Mouse (Mus musculus) heart, embryonic 16.5 days (tissue): ENCODE data around the gene Plcb2. TPM values are rescaled to one million over a fixed set of nuclear protein-coding genes. Genes with fewer than 3 reads are reported as not detected.
A peak's percentile ranks its signal among the peaks of the same experiment; 100 is the strongest.

Experiments used
- ATAC-seq: fragments of 200-750 bp; cut with Nextera tagmentation; replicated peaks from 2 replicates; pipeline ENCODE4 v1.8.0; 2017; ENCODE audit warnings: moderate number of reproducible peaks; ENCODE audit not compliant: insufficient read depth, low FRiP score; ENCODE audit errors: extremely low read depth
- H3K27ac ChIP-seq: fragments of 300-500 bp; sonication (generic); 2 replicates; pipeline ENCODE4 v1.5.1; 2014; ENCODE audit warnings: mild to moderate bottlenecking, low read length, control low read depth, moderate library complexity
- H3K27me3 ChIP-seq: fragments of 300-500 bp; sonication (generic); 2 replicates; pipeline ENCODE4 v1.6.1; 2014; ENCODE audit warnings: low read length, mixed read lengths; ENCODE audit not compliant: control insufficient read depth, insufficient read depth
- H3K36me3 ChIP-seq: fragments of 300-500 bp; sonication (generic); 2 replicates; pipeline ENCODE4 v1.6.1; 2014; ENCODE audit not compliant: control insufficient read depth, insufficient read depth
- H3K4me1 ChIP-seq: fragments of 300-500 bp; sonication (generic); 2 replicates; pipeline ENCODE4 v1.6.1; 2014; ENCODE audit warnings: low read length, mixed read lengths; ENCODE audit not compliant: control insufficient read depth, insufficient read depth
- H3K4me2 ChIP-seq: fragments of 300-500 bp; sonication (generic); 2 replicates; pipeline ENCODE4 v1.6.1; 2014; ENCODE audit warnings: low read depth, mild to moderate bottlenecking, control low read depth, low read length
- H3K4me3 ChIP-seq: fragments of 300-500 bp; sonication (generic); 2 replicates; pipeline ENCODE4 v1.5.1; 2014; ENCODE audit warnings: mild to moderate bottlenecking, control low read depth, low read length
- H3K9ac ChIP-seq: fragments of 300-500 bp; sonication (generic); 2 replicates; pipeline ENCODE4 v1.6.1; 2014; ENCODE audit warnings: low read length, control low read depth
- H3K9me3 ChIP-seq: fragments of 300-500 bp; sonication (generic); replicated peaks from 2 replicates; pipeline ENCODE4 v1.6.1; 2016; ENCODE audit warnings: low read length; ENCODE audit not compliant: control insufficient read depth
- WGBS: fragments of 180-500 bp; shearing (Covaris S2); extraction: QIAGEN DNeasy Blood & Tissue Kit; methylation state at CpG from one replicate; pipeline ENCODE4 v1.1.7; 2014; 5-methylcytosine and 5-hydroxymethylcytosine counted together
- polyA plus RNA-seq: library from polyadenylated mRNA; unstranded; fragments of >200 nt; fragmentation: Nextera tagmentation; extraction: Ambion mirVana; gene quantifications from 2 replicates; pipeline ENCODE4 v1.2.1, GENCODE M21; 2015

Gene Plcb2
- polyA plus RNA-seq, 1 experiment from 2014 or later, result 3.4 TPM

DNA sequence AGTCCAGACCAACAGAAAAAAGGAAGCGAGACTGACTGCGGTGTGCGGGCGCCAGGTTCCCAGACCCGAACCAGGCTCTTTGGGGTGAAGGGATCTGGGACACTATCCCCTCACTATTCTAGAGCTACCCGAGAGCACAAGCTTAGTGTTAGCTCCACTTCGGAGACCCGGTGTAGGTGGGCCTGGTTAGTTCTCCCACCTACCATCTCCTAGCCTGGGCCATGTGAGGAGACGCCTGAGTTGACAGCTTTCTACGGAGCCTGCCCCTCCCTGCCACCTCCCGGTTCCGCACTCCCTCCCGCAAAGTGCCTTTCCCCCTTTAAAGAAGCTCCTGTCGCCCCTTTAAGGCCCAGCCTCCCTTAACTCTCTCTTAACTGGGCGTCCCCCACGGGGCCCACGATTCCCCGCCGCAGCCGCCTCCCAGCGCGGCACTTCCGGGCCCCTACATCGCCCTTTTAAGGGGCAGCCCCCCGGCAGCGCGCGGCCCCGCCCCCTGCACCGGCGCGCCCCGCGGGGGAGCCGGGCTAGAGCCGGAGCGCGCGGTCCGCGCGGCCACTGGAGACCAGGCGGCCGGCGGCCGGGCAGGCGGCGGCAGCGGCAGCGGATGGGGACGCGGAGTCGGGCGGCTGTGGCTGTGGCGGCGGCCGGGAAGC, 17.1 kb upstream of the Plcb2 start, which contains the start of gene Inafm2:
Inafm2 (plus strand) TSS at position 527 of the 653 bp plus-strand sequence.
- H3K9me3 ChIP-seq, result no peaks in the 10 kb centered on the region
- peaks cover 2% of the 10 kb centered on the region; the same call in 1 of the 2 replicates for H3K27me3 ChIP-seq
- ATAC-seq, result peak; percentile 85
- H3K4me3 ChIP-seq, result peak within 1 kb of the TSS; percentile 82
- peak within 1 kb of the TSS; percentile 93 for H3K4me2 ChIP-seq
- H3K9ac ChIP-seq, result peak within 1 kb of the TSS; percentile 97
- under 1% methylated on average over 53 of the region's 57 CpGs for WGBS
- H3K36me3 ChIP-seq, result peaks cover 3% of the 10 kb centered on the region
- H3K27ac ChIP-seq, result peak within 1 kb of the TSS; percentile 87
- H3K4me1 ChIP-seq, result peaks cover 39% of the 10 kb centered on the region

DNA sequence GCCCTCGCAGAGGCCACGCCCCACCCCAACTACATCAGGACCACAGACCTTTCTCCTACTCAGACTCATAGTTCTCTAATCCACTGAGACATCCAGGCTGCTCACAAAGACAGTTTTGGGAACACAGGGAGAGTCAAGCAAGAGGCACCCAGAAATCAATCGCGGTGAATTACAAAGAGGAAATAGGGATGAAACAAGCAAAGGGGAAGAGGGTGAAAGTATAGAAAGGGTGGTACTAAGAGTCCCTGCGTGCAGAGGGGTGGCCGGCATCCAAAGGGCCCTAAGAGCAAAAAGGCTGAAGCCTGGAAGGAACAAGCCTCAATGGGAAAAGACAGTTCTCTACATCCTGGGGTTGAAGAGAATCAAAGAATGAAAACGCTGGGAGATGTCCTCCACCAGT, 16.4 kb upstream of the Plcb2 start:
- Histone ChIP-seq H3K9ac (no peak overlapping the region), H3K27ac (no peak overlapping the region), H3K27me3 (peaks cover 2% of the 10 kb centered on the region; the same call in 1 of the 2 replicates), H3K4me2 (peak overlapping the region; percentile 93), H3K9me3 (no peaks in the 10 kb centered on the region), H3K36me3 (peaks cover 3% of the 10 kb centered on the region), H3K4me3 (peak overlapping the region; percentile 82), H3K4me1 (peaks cover 32% of the 10 kb centered on the region)
- ATAC-seq, result no peak
- 26% methylated on average over 7 of the region's 7 CpGs for WGBS

DNA sequence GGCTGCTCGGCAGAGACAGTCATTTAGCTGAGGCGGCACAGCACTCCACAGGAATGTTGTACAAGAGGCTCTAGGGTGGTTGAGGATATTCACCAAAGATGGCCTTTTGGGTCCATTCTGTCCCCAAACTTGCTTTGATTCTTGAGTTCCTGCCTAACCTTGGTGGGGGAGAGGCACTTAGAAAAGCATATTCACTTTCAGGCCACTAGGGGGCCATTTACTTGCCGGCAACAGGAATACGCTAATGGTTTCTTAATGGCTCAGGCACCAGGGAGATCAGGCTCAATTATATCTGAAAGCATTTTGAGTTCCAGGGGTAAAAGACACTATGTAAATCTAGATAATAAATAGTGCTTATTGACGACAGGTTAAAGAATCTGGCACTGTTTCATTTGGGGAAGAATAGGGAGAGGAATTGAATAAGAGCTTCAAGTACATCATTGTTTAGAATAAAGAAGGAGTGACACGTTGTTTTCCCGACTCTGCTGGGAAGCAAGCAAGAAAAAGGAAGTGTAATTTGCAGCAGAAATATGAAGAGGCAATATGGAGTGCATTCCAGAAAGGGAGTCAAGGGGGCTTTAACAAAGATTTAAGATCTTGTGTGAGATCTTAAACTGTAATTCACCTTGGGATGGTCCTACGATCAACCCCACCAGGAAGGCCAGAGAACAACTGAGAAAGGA, 15.2 kb upstream of the Plcb2 start:
- 30% methylated on average over 8 of the region's 8 CpGs for WGBS
- Histone ChIP-seq H3K9me3 (no peaks in the 10 kb centered on the region), H3K4me1 (peaks cover 21% of the 10 kb centered on the region), H3K9ac (no peak overlapping the region), H3K27ac (no peak overlapping the region), H3K4me2 (no peak overlapping the region), H3K36me3 (no peaks in the 10 kb centered on the region), H3K4me3 (no peak overlapping the region), H3K27me3 (peaks cover 2% of the 10 kb centered on the region; the same call in 1 of the 2 replicates)
- ATAC-seq, result no peak

DNA sequence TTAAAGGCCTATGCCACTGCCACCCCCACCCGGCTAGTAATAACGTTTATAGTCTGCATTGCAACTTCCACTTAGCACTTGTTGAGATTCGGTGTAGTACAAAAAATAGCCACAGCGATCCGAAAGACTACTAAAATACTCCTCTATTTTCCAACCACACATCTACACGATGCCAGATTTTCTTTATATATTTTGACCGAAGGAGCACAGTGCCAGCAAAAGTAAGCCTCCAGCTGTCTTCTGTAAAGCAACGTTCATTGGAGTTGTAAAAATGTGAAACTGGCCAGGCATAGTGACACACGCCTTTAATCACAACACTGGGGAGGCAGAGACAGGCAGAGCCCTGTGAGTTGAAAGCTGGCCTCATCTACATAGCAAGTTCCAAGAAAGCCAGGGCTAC, 12.9 kb upstream of the Plcb2 start:
- H3K4me1 ChIP-seq, result peaks cover 6% of the 10 kb centered on the region
- 62% methylated on average over 9 of the region's 9 CpGs for WGBS
- no peak overlapping the region for H3K4me2 ChIP-seq
- H3K4me3 ChIP-seq, result no peak overlapping the region
- no peaks in the 10 kb centered on the region for H3K9me3 ChIP-seq
- no peak overlapping the region for H3K9ac ChIP-seq
- no peaks in the 10 kb centered on the region for H3K36me3 ChIP-seq
- H3K27me3 ChIP-seq, result peaks cover 2% of the 10 kb centered on the region; the same call in 1 of the 2 replicates
- H3K27ac ChIP-seq, result no peak overlapping the region
- no peak for ATAC-seq

DNA sequence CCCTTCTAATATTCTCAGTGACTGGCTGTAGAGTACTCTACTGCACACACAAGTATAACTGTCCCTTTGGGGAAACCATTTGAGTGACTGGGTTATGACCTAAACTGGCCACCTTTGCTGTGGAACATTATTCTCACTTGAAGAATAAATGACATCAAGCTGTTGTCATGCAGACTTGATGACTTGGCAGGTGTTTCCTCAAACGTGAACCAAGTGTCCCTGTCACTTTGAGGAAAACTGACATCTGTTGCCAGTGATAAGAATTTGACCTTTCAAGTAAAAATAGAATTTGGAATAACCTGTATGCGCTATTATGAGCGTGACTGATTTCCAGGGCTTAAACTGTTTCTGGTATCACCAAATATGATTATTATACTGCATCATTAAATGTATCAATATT, 12.1 kb upstream of the Plcb2 start:
- no peak overlapping the region for H3K4me2 ChIP-seq
- H3K27me3 ChIP-seq, result peaks cover 2% of the 10 kb centered on the region; the same call in 1 of the 2 replicates
- H3K4me1 ChIP-seq, result peaks cover 6% of the 10 kb centered on the region
- H3K27ac ChIP-seq, result no peak overlapping the region
- ATAC-seq, result no peak
- no peaks in the 10 kb centered on the region for H3K36me3 ChIP-seq
- WGBS, result 47% methylated on average over 3 of the region's 3 CpGs
- H3K9ac ChIP-seq, result no peak overlapping the region
- no peak overlapping the region for H3K4me3 ChIP-seq
- no peaks in the 10 kb centered on the region for H3K9me3 ChIP-seq

DNA sequence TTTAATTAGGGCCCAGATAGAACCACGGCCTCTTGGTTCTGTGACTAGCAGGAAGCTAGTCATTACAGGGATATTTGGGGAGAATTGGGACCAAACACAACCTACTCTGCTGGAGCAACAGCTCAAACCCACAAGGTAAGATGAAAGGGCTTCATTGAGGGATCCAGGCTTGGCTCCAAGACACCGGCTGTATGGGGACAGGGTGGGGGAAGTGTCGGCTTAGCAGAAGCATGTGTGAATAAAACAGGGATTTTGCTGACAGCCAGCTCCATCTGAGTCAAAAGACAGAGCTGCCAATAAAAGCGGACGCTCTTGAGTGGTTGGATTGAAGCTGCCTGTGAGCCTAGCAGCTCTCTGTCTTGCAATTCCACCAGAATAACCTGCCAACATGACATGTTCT, 5.1 kb upstream of the Plcb2 start:
- ATAC-seq, result no peak
- Histone ChIP-seq H3K4me2 (no peak overlapping the region), H3K36me3 (no peaks in the 10 kb centered on the region), H3K27ac (no peak overlapping the region), H3K4me1 (peaks cover 22% of the 10 kb centered on the region), H3K9ac (no peak overlapping the region), H3K9me3 (no peaks in the 10 kb centered on the region), H3K27me3 (peaks cover 2% of the 10 kb centered on the region; the same call in 1 of the 2 replicates), H3K4me3 (no peak overlapping the region)
- 43% methylated on average over 5 of the region's 5 CpGs for WGBS

DNA sequence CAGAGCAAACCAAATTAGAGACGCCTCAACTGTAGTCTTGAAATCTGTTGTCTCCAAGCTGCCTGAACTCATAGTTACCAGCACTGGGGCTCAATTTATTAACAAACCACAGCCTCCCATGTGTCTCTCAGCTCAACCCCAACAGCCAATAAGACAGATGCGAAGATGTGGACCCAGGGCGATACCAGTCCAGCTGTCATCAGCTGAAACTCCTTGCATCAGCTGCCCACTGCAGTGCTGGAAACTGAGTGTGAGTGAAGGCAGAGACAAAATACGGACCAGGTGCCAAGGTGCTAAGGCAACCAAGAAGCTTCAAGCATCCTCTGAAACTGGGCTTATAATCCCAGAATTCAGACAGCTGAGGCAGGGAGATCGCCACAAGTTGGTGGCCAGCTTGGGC, 3.7 kb upstream of the Plcb2 start:
- H3K27me3 ChIP-seq, result peaks cover 2% of the 10 kb centered on the region; the same call in 1 of the 2 replicates
- H3K4me1 ChIP-seq, result peaks cover 28% of the 10 kb centered on the region
- H3K36me3 ChIP-seq, result no peaks in the 10 kb centered on the region
- no peak overlapping the region for H3K27ac ChIP-seq
- ATAC-seq, result no peak
- H3K9me3 ChIP-seq, result no peaks in the 10 kb centered on the region
- H3K4me2 ChIP-seq, result no peak overlapping the region
- H3K9ac ChIP-seq, result no peak overlapping the region
- WGBS, result 74% methylated on average over 5 of the region's 5 CpGs
- H3K4me3 ChIP-seq, result no peak overlapping the region

DNA sequence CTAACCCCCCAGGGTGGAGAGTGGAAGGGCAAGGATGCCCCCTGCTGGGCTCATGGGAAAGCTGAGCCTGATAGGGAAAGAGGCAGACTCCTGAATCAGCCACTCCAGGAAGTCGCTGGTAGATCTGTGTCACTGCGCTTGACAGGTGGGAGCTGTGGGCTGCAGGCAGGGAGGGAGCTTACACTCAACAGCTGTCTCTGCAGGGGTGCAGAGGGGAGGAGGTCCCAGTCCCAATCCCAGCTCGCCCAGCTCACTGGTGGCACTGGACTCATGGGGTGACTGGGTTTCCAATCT, 2.3 kb upstream of the Plcb2 start:
- Histone ChIP-seq H3K4me2 (no peak overlapping the region), H3K27ac (no peak overlapping the region), H3K36me3 (no peaks in the 10 kb centered on the region), H3K9me3 (no peaks in the 10 kb centered on the region), H3K9ac (no peak overlapping the region), H3K27me3 (peaks cover 2% of the 10 kb centered on the region; the same call in 1 of the 2 replicates), H3K4me3 (no peak overlapping the region), H3K4me1 (peaks cover 28% of the 10 kb centered on the region)
- WGBS, result 4% methylated on average over 3 of the region's 3 CpGs
- ATAC-seq, result peak; percentile 58

DNA sequence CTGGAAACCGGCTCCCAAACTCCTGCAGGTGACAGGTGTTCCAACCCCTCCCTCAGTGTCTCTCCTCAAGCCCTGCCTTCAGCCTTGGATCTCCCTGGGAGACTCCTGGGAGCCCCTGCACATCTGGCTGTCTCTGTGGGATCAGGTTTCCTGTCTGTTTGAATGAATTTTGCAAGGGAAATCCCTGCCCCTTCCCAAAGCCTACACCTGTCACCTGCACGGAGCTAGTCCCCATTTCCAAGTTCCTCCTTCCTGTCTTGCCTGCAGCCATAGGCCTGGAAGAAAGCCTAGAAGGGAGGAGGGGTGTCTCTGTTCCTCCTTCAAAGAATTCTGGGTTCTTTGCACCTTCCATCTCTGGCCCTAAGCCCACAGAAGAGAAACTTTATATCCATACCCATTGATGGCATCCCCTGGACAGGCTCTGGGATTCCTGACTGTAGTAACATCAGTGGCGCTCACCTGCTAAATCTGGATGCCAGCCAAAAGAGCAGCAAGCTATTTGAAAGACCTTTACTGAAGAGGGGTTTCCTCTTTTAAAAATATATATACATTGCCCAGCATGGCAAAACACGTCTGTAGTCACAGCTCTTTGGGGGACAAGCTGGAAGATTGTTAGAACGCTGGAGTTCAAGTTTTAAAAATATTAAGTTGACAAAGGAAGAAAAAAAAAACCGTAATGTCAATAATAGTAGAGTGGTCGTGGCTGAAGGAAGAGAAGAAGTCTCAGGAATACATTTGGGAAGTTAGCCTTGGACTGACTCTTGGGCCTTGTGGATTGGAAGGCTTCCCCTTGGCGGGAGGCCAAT, 1.8 kb upstream of the Plcb2 start:
- Histone ChIP-seq H3K4me2 (no peak overlapping the region), H3K4me3 (no peak overlapping the region), H3K9ac (no peak overlapping the region), H3K9me3 (no peaks in the 10 kb centered on the region), H3K27me3 (peaks cover 2% of the 10 kb centered on the region; the same call in 1 of the 2 replicates), H3K4me1 (peaks cover 28% of the 10 kb centered on the region), H3K36me3 (no peaks in the 10 kb centered on the region), H3K27ac (no peak overlapping the region)
- no peak for ATAC-seq
- 32% methylated on average over 8 of the region's 8 CpGs for WGBS
